Mouse (Mus musculus): ENCODE results near the gene Unc5a. TPM values are rescaled to one million over a fixed set of nuclear protein-coding genes. Genes with fewer than 3 reads are reported as not detected.
A peak's percentile ranks its signal among the peaks of the same experiment; 100 is the strongest.

Unc5a gene
- polyA plus RNA-seq, 1 experiment from 2014 or later: 1.5 TPM

DNA sequence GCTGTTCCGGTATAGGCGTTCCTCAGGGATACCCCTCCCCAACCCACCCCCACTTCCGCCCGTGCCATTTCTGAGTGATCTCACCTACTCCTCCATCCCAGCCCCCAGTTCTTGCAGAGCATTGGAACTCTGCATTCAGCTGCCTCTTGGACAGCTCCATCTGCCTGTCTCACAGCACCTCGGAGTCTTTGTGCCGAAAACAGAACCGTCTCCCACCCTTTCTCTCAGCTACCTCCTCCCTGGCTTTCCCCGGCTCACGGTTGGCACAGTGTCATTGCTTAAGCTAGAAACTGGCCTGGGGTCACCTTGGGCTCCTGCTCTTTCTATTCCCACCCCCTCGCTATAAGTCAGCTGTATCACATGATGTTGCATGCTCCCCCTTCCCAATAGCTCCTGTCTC is 51.2 kb downstream of the Unc5a start:
- H3K9me3 ChIP-seq (ENCODE audit: control insufficient read depth, low read length): no peaks in the 10 kb centered on the region
- H3K27ac ChIP-seq (ENCODE audit: low read depth, low read length): no peak overlapping the region
- no peak overlapping the region for H3K4me2 ChIP-seq
- H3K4me3 ChIP-seq (ENCODE audit: low read depth, low read length): no peak overlapping the region
- 0 out of 2 replicates have a peak, but pooled peaks cover 4% of the 10 kb centered on the region for H3K27me3 ChIP-seq (replicated peaks; ENCODE audit: control insufficient read depth, insufficient read depth, low read length)
- ATAC-seq (replicated peaks; ENCODE audit: low FRiP score) (no peak), DNase-seq (ENCODE audit: low spot score) (no peak)
- no peak overlapping the region for H3K9ac ChIP-seq (ENCODE audit: low read depth, low read length)
- no peaks in the 10 kb centered on the region for H3K36me3 ChIP-seq (ENCODE audit: control insufficient read depth, insufficient read depth, low read length)
- WGBS: 82% methylated on average over 10 of the region's 10 CpGs
- H3K4me1 ChIP-seq (replicated peaks; ENCODE audit: control insufficient read depth, insufficient read depth, low read length): no peaks in the 10 kb centered on the region

DNA sequence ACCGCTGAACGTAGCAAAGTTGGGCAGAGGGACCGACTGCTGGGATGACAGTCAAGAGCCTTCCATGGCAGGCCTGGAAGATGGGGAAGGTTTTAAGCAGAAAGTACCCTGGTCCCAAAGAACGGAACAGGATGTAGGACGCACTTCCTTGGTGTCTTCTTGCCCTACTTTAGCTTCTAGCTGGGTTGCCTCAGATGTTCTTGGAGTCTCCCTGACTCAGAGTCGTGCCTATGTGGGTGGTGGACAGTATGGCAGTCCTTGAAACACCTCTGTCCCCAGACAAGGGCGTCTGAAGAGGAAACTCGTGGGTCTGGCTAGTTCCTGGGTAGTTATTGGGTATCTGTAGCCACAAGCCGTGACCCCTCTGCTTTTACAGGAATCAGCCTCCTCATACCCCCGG is 52.9 kb downstream of the Unc5a start:
- no peak for ATAC-seq (replicated peaks; ENCODE audit: low FRiP score)
- no peak overlapping the region for H3K4me2 ChIP-seq
- 65% methylated on average over 10 of the region's 10 CpGs for WGBS
- no peaks in the 10 kb centered on the region for H3K36me3 ChIP-seq (ENCODE audit: control insufficient read depth, insufficient read depth, low read length)
- no peaks in the 10 kb centered on the region for H3K4me1 ChIP-seq (replicated peaks; ENCODE audit: control insufficient read depth, insufficient read depth, low read length)
- no peaks in the 10 kb centered on the region for H3K9me3 ChIP-seq (ENCODE audit: control insufficient read depth, low read length)
- no peak overlapping the region for H3K9ac ChIP-seq (ENCODE audit: low read depth, low read length)
- no peak for DNase-seq (ENCODE audit: low spot score)
- H3K27ac ChIP-seq (ENCODE audit: low read depth, low read length): no peak overlapping the region
- H3K4me3 ChIP-seq (ENCODE audit: low read depth, low read length): no peak overlapping the region
- H3K27me3 ChIP-seq (replicated peaks; ENCODE audit: control insufficient read depth, insufficient read depth, low read length): 0 out of 2 replicates have a peak, but pooled peaks cover 4% of the 10 kb centered on the region

DNA sequence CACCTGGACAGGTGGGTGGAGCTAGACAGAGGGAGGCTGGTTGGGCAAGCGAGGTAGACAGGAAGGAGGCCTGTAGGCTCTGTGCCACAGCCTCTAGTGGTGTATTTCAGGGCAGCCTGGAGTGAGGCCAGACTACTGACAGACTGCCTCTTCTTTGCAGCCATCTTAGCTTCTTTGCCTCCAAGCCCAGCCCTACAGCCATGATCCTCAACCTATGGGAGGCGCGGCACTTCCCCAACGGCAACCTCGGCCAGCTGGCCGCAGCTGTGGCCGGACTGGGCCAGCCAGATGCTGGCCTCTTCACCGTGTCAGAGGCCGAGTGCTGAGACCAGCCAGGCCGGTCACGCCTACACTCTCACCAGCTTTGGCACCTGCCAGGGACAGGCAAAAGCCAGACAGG is 55.4 kb downstream of the Unc5a start:
- no peaks in the 10 kb centered on the region for H3K4me1 ChIP-seq (replicated peaks; ENCODE audit: control insufficient read depth, insufficient read depth, low read length)
- DNase-seq (ENCODE audit: low spot score): no peak
- H3K27ac ChIP-seq (ENCODE audit: low read depth, low read length): no peak overlapping the region
- H3K9ac ChIP-seq (ENCODE audit: low read depth, low read length): no peak overlapping the region
- ATAC-seq (replicated peaks; ENCODE audit: low FRiP score): no peak
- no peaks in the 10 kb centered on the region for H3K9me3 ChIP-seq (ENCODE audit: control insufficient read depth, low read length)
- H3K27me3 ChIP-seq (replicated peaks; ENCODE audit: control insufficient read depth, insufficient read depth, low read length): 0 out of 2 replicates have a peak, but pooled peaks cover 4% of the 10 kb centered on the region
- no peak overlapping the region for H3K4me3 ChIP-seq (ENCODE audit: low read depth, low read length)
- no peak overlapping the region for H3K4me2 ChIP-seq
- no peaks in the 10 kb centered on the region for H3K36me3 ChIP-seq (ENCODE audit: control insufficient read depth, insufficient read depth, low read length)
- 82% methylated on average over 11 of the region's 11 CpGs for WGBS

DNA sequence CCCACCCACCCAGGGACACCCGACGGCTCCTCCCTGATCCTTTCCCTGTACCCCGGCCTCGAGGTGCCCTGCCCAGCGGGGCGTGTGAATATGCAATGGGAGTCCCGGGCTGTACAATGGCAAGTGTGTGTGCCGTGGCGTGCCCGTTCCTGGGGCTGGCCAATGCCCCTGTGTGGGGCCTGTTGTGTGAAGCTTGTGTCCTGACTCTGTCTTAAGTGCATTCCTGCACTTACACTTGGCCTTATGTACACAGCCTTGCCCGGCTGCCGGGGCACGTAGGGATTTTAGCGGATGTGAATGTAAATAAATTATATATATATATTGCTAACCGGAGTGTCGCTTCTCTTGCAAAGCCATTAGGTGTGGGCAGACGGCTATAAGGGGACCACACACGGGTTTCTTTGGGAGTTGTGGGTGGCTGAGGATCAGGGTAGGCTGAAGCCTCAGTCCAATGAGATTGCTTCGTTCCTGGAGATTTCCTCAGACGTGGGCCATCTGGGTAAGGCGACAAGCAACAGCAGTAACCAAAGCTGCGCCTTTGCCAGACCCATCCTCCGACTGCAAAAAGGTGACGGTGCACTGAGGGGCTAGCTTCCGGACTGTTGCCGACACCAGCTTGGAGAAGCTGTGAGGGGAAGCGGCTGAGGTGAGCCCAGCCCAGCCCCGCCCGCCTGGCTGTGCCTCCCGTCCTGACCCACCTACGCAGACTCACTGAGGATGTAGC is 56.6 kb downstream of the Unc5a start:
- ATAC-seq (replicated peaks; ENCODE audit: low FRiP score) (no peak), DNase-seq (ENCODE audit: low spot score) (no peak)
- H3K27me3 ChIP-seq (replicated peaks; ENCODE audit: control insufficient read depth, insufficient read depth, low read length): 0 out of 2 replicates have a peak, but pooled peaks cover 4% of the 10 kb centered on the region
- H3K9ac ChIP-seq (ENCODE audit: low read depth, low read length): no peak overlapping the region
- H3K9me3 ChIP-seq (ENCODE audit: control insufficient read depth, low read length): no peaks in the 10 kb centered on the region
- no peaks in the 10 kb centered on the region for H3K4me1 ChIP-seq (replicated peaks; ENCODE audit: control insufficient read depth, insufficient read depth, low read length)
- no peak overlapping the region for H3K4me3 ChIP-seq (ENCODE audit: low read depth, low read length)
- H3K36me3 ChIP-seq (ENCODE audit: control insufficient read depth, insufficient read depth, low read length): no peaks in the 10 kb centered on the region
- 73% methylated on average over 31 of the region's 31 CpGs for WGBS
- no peak overlapping the region for H3K27ac ChIP-seq (ENCODE audit: low read depth, low read length)
- no peak overlapping the region for H3K4me2 ChIP-seq

GRCm38 (mm10) chr13:55006415-55006742 is 57.2 kb downstream of the Unc5a start:
- Histone ChIP-seq H3K4me1 (replicated peaks; ENCODE audit: control insufficient read depth, insufficient read depth, low read length) (no peaks in the 10 kb centered on the region), H3K36me3 (ENCODE audit: control insufficient read depth, insufficient read depth, low read length) (no peaks in the 10 kb centered on the region), H3K4me3 (ENCODE audit: low read depth, low read length) (no peak overlapping the region), H3K4me2 (no peak overlapping the region), H3K9me3 (ENCODE audit: control insufficient read depth, low read length) (no peaks in the 10 kb centered on the region), H3K27me3 (replicated peaks; ENCODE audit: control insufficient read depth, insufficient read depth, low read length) (0 out of 2 replicates have a peak, but pooled peaks cover 4% of the 10 kb centered on the region), H3K27ac (ENCODE audit: low read depth, low read length) (no peak overlapping the region), H3K9ac (ENCODE audit: low read depth, low read length) (no peak overlapping the region)
- WGBS: 77% methylated on average over 7 of the region's 7 CpGs
- DNase-seq (ENCODE audit: low spot score) (no peak), ATAC-seq (replicated peaks; ENCODE audit: low FRiP score) (no peak)

DNA sequence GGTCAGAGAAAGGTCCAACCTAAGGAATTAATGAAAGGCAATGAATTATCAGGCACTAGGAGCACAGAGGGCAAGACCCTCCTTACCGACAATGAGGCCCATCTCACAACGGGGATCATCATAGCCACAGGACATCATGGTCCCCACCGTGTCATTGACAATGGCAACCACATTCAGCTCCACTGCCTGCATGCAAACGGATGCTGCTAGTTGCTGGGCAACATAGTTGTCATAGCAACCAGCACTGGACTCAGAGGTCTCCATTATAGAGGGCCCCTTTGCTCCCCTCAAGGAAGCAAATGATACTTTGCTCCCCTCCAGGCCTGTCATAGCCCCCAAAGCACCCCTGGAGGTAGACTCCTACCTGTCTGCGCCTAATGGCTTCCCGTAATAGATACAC is 59.4 kb downstream of the Unc5a start:
- Histone ChIP-seq H3K9me3 (ENCODE audit: control insufficient read depth, low read length) (no peaks in the 10 kb centered on the region), H3K27me3 (replicated peaks; ENCODE audit: control insufficient read depth, insufficient read depth, low read length) (no peaks in the 10 kb centered on the region; the same call in 1 of the 2 replicates), H3K9ac (ENCODE audit: low read depth, low read length) (no peak overlapping the region), H3K36me3 (ENCODE audit: control insufficient read depth, insufficient read depth, low read length) (no peaks in the 10 kb centered on the region), H3K4me1 (replicated peaks; ENCODE audit: control insufficient read depth, insufficient read depth, low read length) (no peaks in the 10 kb centered on the region), H3K4me2 (no peak overlapping the region), H3K4me3 (ENCODE audit: low read depth, low read length) (no peak overlapping the region), H3K27ac (ENCODE audit: low read depth, low read length) (no peak overlapping the region)
- WGBS: 77% methylated on average over 6 of the region's 6 CpGs
- ATAC-seq (replicated peaks; ENCODE audit: low FRiP score) (no peak), DNase-seq (ENCODE audit: low spot score) (no peak)

DNA sequence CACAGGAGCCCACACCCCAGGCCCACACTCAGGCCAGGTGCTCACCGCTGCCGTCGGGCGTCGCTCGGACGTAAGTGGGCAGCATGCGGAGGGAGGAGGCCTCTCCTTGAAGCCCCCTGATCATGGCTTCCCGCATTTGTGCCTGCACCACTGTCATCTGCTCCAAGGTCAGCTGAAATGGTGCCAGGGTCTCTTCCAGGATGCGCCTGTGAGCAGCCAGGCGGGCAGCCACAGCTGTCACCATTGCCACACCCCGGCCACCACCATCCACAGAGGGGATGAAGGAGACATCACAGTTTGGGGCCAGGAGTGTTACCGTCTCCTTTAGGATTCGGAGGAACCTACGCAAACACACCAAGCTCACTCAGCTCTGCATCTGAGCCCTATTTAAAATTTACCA is 61.9 kb downstream of the Unc5a start:
- DNase-seq (ENCODE audit: low spot score) (no peak), ATAC-seq (replicated peaks; ENCODE audit: low FRiP score) (no peak)
- WGBS: 85% methylated on average over 15 of the region's 15 CpGs
- Histone ChIP-seq H3K27me3 (replicated peaks; ENCODE audit: control insufficient read depth, insufficient read depth, low read length) (no peaks in the 10 kb centered on the region; the same call in 1 of the 2 replicates), H3K4me2 (no peak overlapping the region), H3K27ac (ENCODE audit: low read depth, low read length) (no peak overlapping the region), H3K36me3 (ENCODE audit: control insufficient read depth, insufficient read depth, low read length) (no peaks in the 10 kb centered on the region), H3K9me3 (ENCODE audit: control insufficient read depth, low read length) (no peaks in the 10 kb centered on the region), H3K9ac (ENCODE audit: low read depth, low read length) (no peak overlapping the region), H3K4me1 (replicated peaks; ENCODE audit: control insufficient read depth, insufficient read depth, low read length) (no peaks in the 10 kb centered on the region), H3K4me3 (ENCODE audit: low read depth, low read length) (no peak overlapping the region)

- Histone ChIP-seq H3K9ac (ENCODE audit: low read depth, low read length) (no peak overlapping the region), H3K9me3 (ENCODE audit: control insufficient read depth, low read length) (no peaks in the 10 kb centered on the region), H3K4me2 (0 out of 2 replicates have a peak overlapping the region, but pooled peaks have one; percentile 1), H3K27me3 (replicated peaks; ENCODE audit: control insufficient read depth, insufficient read depth, low read length) (no peaks in the 10 kb centered on the region; the same call in 1 of the 2 replicates), H3K36me3 (ENCODE audit: control insufficient read depth, insufficient read depth, low read length) (no peaks in the 10 kb centered on the region), H3K4me1 (replicated peaks; ENCODE audit: control insufficient read depth, insufficient read depth, low read length) (no peaks in the 10 kb centered on the region), H3K27ac (ENCODE audit: low read depth, low read length) (no peak overlapping the region), H3K4me3 (ENCODE audit: low read depth, low read length) (no peak overlapping the region)
- DNase-seq (ENCODE audit: low spot score) (no peak), ATAC-seq (replicated peaks; ENCODE audit: low FRiP score) (no peak; the same call in 1 of the 2 replicates)
- 4% methylated on average over 14 of the region's 14 CpGs for WGBS
Measured at GRCm38 (mm10) chr13:55011981-55012478, 62.8 kb downstream of the Unc5a start.
